Mouse (Mus musculus): ENCODE results near the gene Macrod1.

The Macrod1 gene

GRCm38 (mm10) chr19:7160151-7160906, 103.7 kb downstream of the Macrod1 start:
- in situ Hi-C loops (cut with MboI; ENCODE audit: unreplicated experiment in 2 of 2), result no loop called here

- in situ Hi-C loops (cut with MboI; ENCODE audit: unreplicated experiment in 2 of 2), result no loop called here
Measured at GRCm38 (mm10) chr19:7161064-7161463, 104.5 kb downstream of the Macrod1 start.

- in situ Hi-C loops (cut with MboI; ENCODE audit: unreplicated experiment in 2 of 2), result no loop called here
Measured at GRCm38 (mm10) chr19:7164238-7164637, 107.6 kb downstream of the Macrod1 start.

GRCm38 (mm10) chr19:7164820-7165323, 108.3 kb downstream of the Macrod1 start:
- in situ Hi-C loops (cut with MboI; ENCODE audit: unreplicated experiment in 2 of 2), result no loop called here

GRCm38 (mm10) chr19:7165509-7166199, 109.0 kb downstream of the Macrod1 start:
- in situ Hi-C loops (cut with MboI; ENCODE audit: unreplicated experiment in 2 of 2), result no loop called here

GRCm38 (mm10) chr19:7166200-7166711, 109.6 kb downstream of the Macrod1 start:
- in situ Hi-C loops (cut with MboI; ENCODE audit: unreplicated experiment in 2 of 2), result no loop called here

- in situ Hi-C loops (cut with MboI; ENCODE audit: unreplicated experiment in 2 of 2), result no loop called here
Measured at GRCm38 (mm10) chr19:7166767-7167166, 110.2 kb downstream of the Macrod1 start.

GRCm38 (mm10) chr19:7168423-7168822, 111.8 kb downstream of the Macrod1 start:
- in situ Hi-C loops (cut with MboI; ENCODE audit: unreplicated experiment in 2 of 2), result no loop called here

GRCm38 (mm10) chr19:7170916-7171315, 114.3 kb downstream of the Macrod1 start:
- in situ Hi-C loops (cut with MboI; ENCODE audit: unreplicated experiment in 2 of 2), result no loop called here

GRCm38 (mm10) chr19:7171447-7171846, 114.8 kb downstream of the Macrod1 start:
- in situ Hi-C loops (cut with MboI; ENCODE audit: unreplicated experiment in 2 of 2), result no loop called here

- in situ Hi-C loops (cut with MboI; ENCODE audit: unreplicated experiment in 2 of 2), result no loop called here
Measured at GRCm38 (mm10) chr19:7172051-7172866, 115.6 kb downstream of the Macrod1 start.

- in situ Hi-C loops (cut with MboI; ENCODE audit: unreplicated experiment in 2 of 2), result loop anchor here in 1 of 2 experiments (5.0 kb wide), 1 partner anchor 34 kb away; no protein-coding TSS in a partner anchor
Measured at GRCm38 (mm10) chr19:7176041-7176696, 119.6 kb downstream of the Macrod1 start.

- in situ Hi-C loops (cut with MboI; ENCODE audit: unreplicated experiment in 2 of 2), result loop anchor here in 1 of 2 experiments (5.0 kb wide), 1 partner anchor 36 kb away; no protein-coding TSS in a partner anchor
Measured at GRCm38 (mm10) chr19:7177804-7178511, 121.3 kb downstream of the Macrod1 start.

- in situ Hi-C loops (cut with MboI; ENCODE audit: unreplicated experiment in 2 of 2), result loop anchor here in 1 of 2 experiments (5.0 kb wide), 1 partner anchor 37 kb away; no protein-coding TSS in a partner anchor
Measured at GRCm38 (mm10) chr19:7178841-7179452, 122.3 kb downstream of the Macrod1 start.

GRCm38 (mm10) chr19:7180756-7181405, 124.3 kb downstream of the Macrod1 start:
- in situ Hi-C loops (cut with MboI; ENCODE audit: unreplicated experiment in 2 of 2), result no loop called here

- in situ Hi-C loops (cut with MboI; ENCODE audit: unreplicated experiment in 2 of 2), result no loop called here
Measured at GRCm38 (mm10) chr19:7181496-7181895, 124.9 kb downstream of the Macrod1 start.

GRCm38 (mm10) chr19:7182273-7182949, 125.8 kb downstream of the Macrod1 start:
- in situ Hi-C loops (cut with MboI; ENCODE audit: unreplicated experiment in 2 of 2), result no loop called here

- in situ Hi-C loops (cut with MboI; ENCODE audit: unreplicated experiment in 2 of 2), result no loop called here
Measured at GRCm38 (mm10) chr19:7183419-7183818, 126.8 kb downstream of the Macrod1 start.
